Mouse (Mus musculus) monocyte, adult 5-6 weeks (primary cell): ENCODE data around the gene Omd. TPM values are rescaled to one million over a fixed set of nuclear protein-coding genes. Genes with fewer than 3 reads are reported as not detected.
"Not testable (repeated sequence)": the region's sequence is repeated elsewhere in the genome, so short reads cannot be mapped to it uniquely, and the experiment has no call there.

Experiments used
- ATAC-seq: fragments of 153-309, 156-312 bp; replicated peaks from 2 replicates; pipeline ENCODE4 v1.8.0; 2017; ENCODE audit warnings: mild to moderate bottlenecking; ENCODE audit not compliant: low TSS enrichment, insufficient number of reproducible peaks, severe bottlenecking, poor library complexity, low FRiP score
- total RNA-seq: library from RNA; stranded (forward); fragments of 200-1000, 200-491, 200-594 nt; gene quantifications from 3 replicates; pipeline ENCODE4 v1.2.3, GENCODE M21; 2017

Gene Omd
- total RNA-seq, 1 experiment from 2014 or later = not detected

- ATAC-seq = not testable (repeated sequence)
These were observed 20.3 kb downstream of the Omd start for GRCm38 (mm10) chr13:49602541-49602940.

GRCm38 (mm10) chr13:49603603-49604002 is 21.3 kb downstream of the Omd start:
- ATAC-seq = no peak

GRCm38 (mm10) chr13:49607714-49608113 is 25.5 kb downstream of the Omd start, which contains the start of gene Ogn:
Gene Ogn (plus strand): TSS chr13:49608046.
- ATAC-seq = no peak

- ATAC-seq = no peak
These were observed 26.5 kb downstream of the Omd start for GRCm38 (mm10) chr13:49608589-49609322.

- no peak for ATAC-seq
These were observed 34.8 kb downstream of the Omd start for GRCm38 (mm10) chr13:49617021-49617420.

GRCm38 (mm10) chr13:49618365-49618764 is 36.1 kb downstream of the Omd start:
- ATAC-seq = no peak

GRCm38 (mm10) chr13:49623216-49623615 is 41.0 kb downstream of the Omd start:
- ATAC-seq = no peak

GRCm38 (mm10) chr13:49628167-49628566 is 45.9 kb downstream of the Omd start:
- peak; percentile 59 for ATAC-seq

- ATAC-seq = no peak
These were observed 46.8 kb downstream of the Omd start for GRCm38 (mm10) chr13:49629076-49629475.

- no peak for ATAC-seq
These were observed 57.7 kb downstream of the Omd start for GRCm38 (mm10) chr13:49639965-49640364.

Other genes with a start within 250 kb of the Omd start
- gene Bicd2, start 240.9 kb upstream of the Omd start, total RNA-seq = 24.4 to 44.2 TPM (median 31.3 TPM) in 3 replicates
- gene Ippk, start 161.2 kb upstream of the Omd start, total RNA-seq = 5.0 to 8.4 TPM (median 7.5 TPM) in 3 replicates
- gene Tes3-ps, start 89.1 kb upstream of the Omd start, total RNA-seq = 1.9 to 2.1 TPM (median 2.0 TPM) in 3 replicates
- 0.21 TPM in 1 of 3 replicates, not detected in the others for gene Ecm2, start 77.7 kb upstream of the Omd start, total RNA-seq
- gene Aspn, start 38.0 kb upstream of the Omd start, total RNA-seq = not detected in 3 replicates
- gene Ogn, start 25.6 kb downstream of the Omd start, total RNA-seq = not detected in 3 replicates
- 2.4 to 4.6 TPM (median 2.9 TPM) in 3 replicates for gene Cenpp, start 70.3 kb downstream of the Omd start, total RNA-seq
- gene Nol8, start 70.6 kb downstream of the Omd start, total RNA-seq = 35.4 to 43.9 TPM (median 37.5 TPM) in 3 replicates
- gene Iars, start 99.6 kb downstream of the Omd start, total RNA-seq = 22.2 to 34.1 TPM (median 22.9 TPM) in 3 replicates
- gene Gm30302, start 216.5 kb downstream of the Omd start, total RNA-seq = not detected in 3 replicates